Mouse (Mus musculus) limb, embryonic 15.5 days (tissue): ENCODE measurements around the gene Mrpl53. TPM values are rescaled to one million over a fixed set of nuclear protein-coding genes. Genes with fewer than 3 reads are reported as not detected.

ENCODE experiments used
- ATAC-seq: fragments of 200-750 bp; cut with Nextera tagmentation; 2 replicates; pipeline ENCODE4 v1.8.0; 2017; ENCODE audit warnings: low read depth, moderate TSS enrichment; ENCODE audit not compliant: insufficient number of reproducible peaks, low FRiP score, low TSS enrichment
- H3K27ac ChIP-seq: fragments of 300-500 bp; sonication (generic); 2 replicates; pipeline ENCODE4 v1.5.1; 2015; ENCODE audit warnings: moderate library complexity, mild to moderate bottlenecking, inconsistent platforms
- H3K27me3 ChIP-seq: fragments of 300-500 bp; sonication (generic); 2 replicates; pipeline ENCODE4 v1.6.1; 2015; ENCODE audit warnings: inconsistent platforms
- H3K36me3 ChIP-seq: fragments of 300-500 bp; sonication (generic); 2 replicates; pipeline ENCODE4 v1.6.1; 2015; ENCODE audit warnings: inconsistent platforms
- H3K4me1 ChIP-seq: fragments of 300-500 bp; sonication (generic); 2 replicates; pipeline ENCODE4 v1.6.1; 2015; ENCODE audit warnings: inconsistent platforms
- H3K4me2 ChIP-seq: fragments of 300-500 bp; sonication (generic); 2 replicates; pipeline ENCODE4 v1.6.1; 2015; ENCODE audit warnings: mild to moderate bottlenecking, inconsistent platforms
- H3K4me3 ChIP-seq: fragments of 300-500 bp; sonication (generic); 2 replicates; pipeline ENCODE4 v1.5.1; 2015; ENCODE audit warnings: mild to moderate bottlenecking, inconsistent platforms
- H3K9ac ChIP-seq: fragments of 300-500 bp; sonication (generic); 2 replicates; pipeline ENCODE4 v1.6.1; 2015; ENCODE audit warnings: inconsistent platforms
- H3K9me3 ChIP-seq: fragments of 300-500 bp; sonication (generic); 2 replicates; pipeline ENCODE4 v1.6.1; 2016; ENCODE audit warnings: inconsistent platforms
- WGBS: fragments of 180-500 bp; shearing (Covaris S2); methylation state at CpG from one replicate; pipeline ENCODE4 v1.1.7; 2015; 5-methylcytosine and 5-hydroxymethylcytosine counted together
- polyA plus RNA-seq: library from polyadenylated mRNA; unstranded; fragments of >200 nt; fragmentation: Nextera tagmentation; extraction: Ambion mirVana; gene quantifications from 2 replicates; pipeline ENCODE4 v1.2.1, GENCODE M21; 2015

Mrpl53 gene
- polyA plus RNA-seq, 1 experiment from 2014 or later, result 123 TPM

DNA sequence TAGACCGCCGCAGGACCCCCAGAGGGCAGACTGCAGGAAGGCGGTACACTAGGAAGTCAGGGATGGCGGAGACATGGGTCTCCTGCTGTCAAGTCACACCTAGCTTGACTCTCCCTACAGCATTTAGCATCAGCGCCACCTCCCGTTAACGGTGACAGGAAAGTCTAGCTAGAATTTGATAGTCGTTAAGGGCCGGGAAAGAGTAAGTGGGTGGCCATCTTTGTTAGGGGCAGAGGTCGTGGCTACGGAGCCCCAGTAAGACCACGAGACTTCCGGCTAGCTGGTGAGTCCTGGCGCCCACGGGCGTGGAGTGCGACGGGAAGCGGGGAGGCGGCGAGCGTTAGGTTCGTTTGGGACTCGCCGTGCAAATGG lies 7.5 kb upstream of the Mrpl53 start, which contains the start of the genes Ccdc142 and Gm42688:
TSS of gene Ccdc142 (plus strand) at position 286 of the 372 bp plus-strand sequence.
TSS of gene Gm42688 (plus strand) at position 302 of the 372 bp plus-strand sequence.
- Histone ChIP-seq H3K27ac (peak within 1 kb of the TSS; percentile 86), H3K36me3 (no peaks in the 10 kb centered on the region), H3K27me3 (0 out of 2 replicates have a peak, but pooled peaks cover 3% of the 10 kb centered on the region), H3K4me2 (peak within 1 kb of the TSS; percentile 93), H3K9ac (peak within 1 kb of the TSS; percentile 56), H3K4me1 (peaks cover 18% of the 10 kb centered on the region), H3K9me3 (no peaks in the 10 kb centered on the region), H3K4me3 (peak within 1 kb of the TSS; percentile 67)
- ATAC-seq, result peak; percentile 85
- under 1% methylated on average over 25 of the region's 25 CpGs for WGBS

DNA sequence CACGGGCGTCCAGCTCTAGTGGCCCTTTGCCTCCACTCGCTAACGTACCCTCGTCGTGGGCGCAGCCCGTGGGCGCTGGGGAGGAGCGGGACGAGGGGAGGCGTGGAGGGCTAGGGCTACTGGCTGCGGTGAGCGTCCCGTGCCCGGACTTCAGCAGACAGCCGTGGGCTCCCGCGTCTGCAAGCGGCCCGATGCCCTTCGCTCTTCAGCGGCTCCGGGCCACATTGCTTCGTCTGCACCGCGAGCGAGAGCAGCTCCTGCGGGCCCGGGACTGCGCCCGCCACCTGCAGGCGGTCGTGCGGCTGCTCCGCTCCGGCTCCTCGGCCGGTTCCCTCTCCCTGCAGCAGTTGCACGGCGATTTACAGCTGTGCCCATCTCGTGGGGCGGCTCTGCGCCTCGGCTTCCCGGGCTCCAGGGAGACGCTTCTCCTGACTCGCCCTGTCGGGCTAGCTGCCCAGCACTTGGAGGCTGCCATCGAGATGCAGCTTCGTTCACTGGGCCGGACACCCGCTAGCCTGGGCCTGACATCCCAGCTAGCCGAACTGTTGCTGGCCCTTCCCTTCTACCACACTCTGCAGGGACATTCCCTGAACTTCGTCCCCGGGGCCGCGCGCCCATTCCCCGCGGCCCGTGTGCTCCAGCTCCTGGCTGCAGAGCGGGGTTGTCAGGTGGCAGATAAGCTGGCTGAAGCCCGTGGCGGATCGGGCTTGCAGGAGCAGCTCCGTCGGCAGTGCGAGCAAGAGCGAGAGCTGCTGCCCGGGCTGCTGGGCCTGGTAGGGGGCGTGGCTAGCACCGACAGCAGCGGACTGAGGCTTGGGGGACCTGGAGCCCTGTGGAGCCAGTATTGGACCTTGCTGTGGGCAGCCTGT lies 6.9 kb upstream of the Mrpl53 start:
- Histone ChIP-seq H3K4me3 (peak overlapping the region; percentile 67), H3K27me3 (no peaks in the 10 kb centered on the region), H3K27ac (peak overlapping the region; percentile 86), H3K9me3 (no peaks in the 10 kb centered on the region), H3K4me2 (peak overlapping the region; percentile 93), H3K9ac (peak overlapping the region; percentile 56), H3K4me1 (peaks cover 18% of the 10 kb centered on the region), H3K36me3 (0 out of 2 replicates have a peak, but pooled peaks cover 4% of the 10 kb centered on the region)
- under 1% methylated on average over 74 of the region's 74 CpGs for WGBS
- ATAC-seq, result peak; percentile 58

DNA sequence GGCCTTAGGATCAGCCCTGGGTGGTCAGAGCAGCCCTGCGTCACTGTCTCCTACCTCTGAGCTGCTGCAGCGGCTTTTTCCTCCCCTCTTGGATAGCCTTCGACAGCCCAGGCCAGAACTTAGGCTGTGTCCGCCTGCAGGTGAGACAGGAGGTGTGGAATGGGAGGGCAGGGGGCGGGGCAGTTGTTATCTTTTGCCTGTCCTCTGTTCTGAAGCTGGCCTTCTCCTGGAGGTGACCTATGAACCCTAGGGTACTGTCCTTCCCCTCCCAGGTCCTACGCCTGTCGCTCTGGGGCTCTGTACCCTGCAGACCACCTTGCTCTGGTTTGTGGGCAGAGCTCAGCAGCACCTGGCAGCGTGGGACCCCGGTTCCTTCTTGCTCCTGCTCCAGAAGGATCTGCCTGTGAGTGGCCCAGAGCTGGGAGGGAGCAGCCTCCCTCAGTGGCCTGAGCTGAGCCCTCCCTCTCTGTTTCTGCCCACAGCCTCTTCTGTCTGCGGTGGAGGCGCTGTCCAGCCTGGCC lies 5.7 kb upstream of the Mrpl53 start:
- Histone ChIP-seq H3K4me1 (peaks cover 27% of the 10 kb centered on the region), H3K9ac (no peak overlapping the region), H3K9me3 (no peaks in the 10 kb centered on the region), H3K27me3 (no peaks in the 10 kb centered on the region), H3K27ac (no peak overlapping the region), H3K4me2 (peak overlapping the region; percentile 93), H3K4me3 (no peak overlapping the region), H3K36me3 (peaks cover 5% of the 10 kb centered on the region; the same call in 1 of the 2 replicates)
- 0 out of 2 replicates have a peak, but pooled peaks have one; percentile 4 for ATAC-seq
- 52% methylated on average over 11 of the region's 11 CpGs for WGBS

DNA sequence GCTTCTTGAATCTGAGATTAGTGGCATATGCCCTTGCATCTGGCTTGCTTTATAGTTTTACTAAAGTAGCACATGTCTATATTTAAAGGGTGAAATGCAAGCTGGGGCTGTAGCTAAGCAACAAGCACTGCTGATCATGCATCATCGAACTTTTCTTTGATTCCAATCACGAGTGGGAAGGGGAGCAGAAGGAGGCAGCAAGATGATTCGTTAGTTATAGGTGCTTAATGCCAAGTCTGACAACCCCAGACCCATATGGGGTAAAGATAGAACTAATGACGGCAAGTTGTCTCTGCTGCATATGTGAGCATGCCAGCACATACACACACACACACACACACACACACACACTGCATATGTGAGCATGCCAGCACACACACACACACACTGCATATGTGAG lies 4.7 kb upstream of the Mrpl53 start:
- Histone ChIP-seq H3K27ac (no peak overlapping the region), H3K27me3 (no peaks in the 10 kb centered on the region), H3K4me2 (no peak overlapping the region), H3K9me3 (no peaks in the 10 kb centered on the region), H3K36me3 (peaks cover 5% of the 10 kb centered on the region; the same call in 1 of the 2 replicates), H3K4me1 (peaks cover 32% of the 10 kb centered on the region), H3K4me3 (no peak overlapping the region), H3K9ac (no peak overlapping the region)
- no peak for ATAC-seq
- WGBS, result 84% methylated on average over 4 of the region's 4 CpGs

DNA sequence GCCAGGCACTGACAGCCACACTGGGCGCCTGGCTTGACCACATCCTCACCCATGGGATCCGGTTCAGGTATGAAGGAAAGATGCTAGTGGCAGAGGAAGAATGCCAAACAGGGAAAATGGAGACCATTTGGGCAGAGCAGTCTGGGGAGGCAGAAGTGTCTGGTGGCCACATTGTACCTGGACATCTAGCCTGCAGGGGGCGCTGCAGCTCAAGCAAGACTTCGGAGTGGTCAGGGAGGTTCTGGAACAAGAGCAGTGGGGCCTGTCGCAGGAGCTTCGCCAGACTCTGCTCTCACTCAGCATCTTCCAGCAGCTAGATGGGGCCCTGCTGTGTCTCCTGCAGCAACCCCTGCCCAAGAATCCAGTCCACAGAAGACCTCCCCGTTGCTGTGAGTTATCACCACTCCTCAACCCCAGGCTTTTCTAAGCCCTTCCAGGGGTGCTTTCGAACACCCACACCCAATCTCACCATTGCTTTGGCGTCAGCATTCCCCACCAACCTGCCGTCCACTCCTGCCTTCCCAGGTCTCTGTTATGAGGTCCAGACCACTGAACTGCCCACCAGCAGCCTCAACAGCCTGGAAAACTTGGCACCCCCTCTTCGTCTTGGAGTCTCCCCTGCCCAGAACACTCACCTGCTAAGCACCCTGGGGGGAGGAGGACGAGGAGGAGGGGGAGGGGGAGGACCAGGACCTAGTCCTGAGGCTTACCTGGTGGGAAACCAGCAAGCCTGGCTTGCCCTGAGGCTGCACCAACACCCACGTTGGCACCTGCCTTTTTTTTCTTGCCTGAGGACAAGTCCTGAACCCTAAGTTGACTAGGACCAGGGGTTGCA lies 1.1 kb upstream of the Mrpl53 start:
- H3K27ac ChIP-seq, result peak overlapping the region; percentile 85; the same call in 1 of the 2 replicates
- H3K4me2 ChIP-seq, result peak overlapping the region; percentile 82
- no peak overlapping the region for H3K9ac ChIP-seq
- H3K27me3 ChIP-seq, result no peaks in the 10 kb centered on the region
- ATAC-seq, result no peak
- 35% methylated on average over 13 of the region's 13 CpGs for WGBS
- H3K36me3 ChIP-seq, result peaks cover 12% of the 10 kb centered on the region; the same call in 1 of the 2 replicates
- no peaks in the 10 kb centered on the region for H3K9me3 ChIP-seq
- peak overlapping the region; percentile 89 for H3K4me3 ChIP-seq
- peaks cover 28% of the 10 kb centered on the region for H3K4me1 ChIP-seq

DNA sequence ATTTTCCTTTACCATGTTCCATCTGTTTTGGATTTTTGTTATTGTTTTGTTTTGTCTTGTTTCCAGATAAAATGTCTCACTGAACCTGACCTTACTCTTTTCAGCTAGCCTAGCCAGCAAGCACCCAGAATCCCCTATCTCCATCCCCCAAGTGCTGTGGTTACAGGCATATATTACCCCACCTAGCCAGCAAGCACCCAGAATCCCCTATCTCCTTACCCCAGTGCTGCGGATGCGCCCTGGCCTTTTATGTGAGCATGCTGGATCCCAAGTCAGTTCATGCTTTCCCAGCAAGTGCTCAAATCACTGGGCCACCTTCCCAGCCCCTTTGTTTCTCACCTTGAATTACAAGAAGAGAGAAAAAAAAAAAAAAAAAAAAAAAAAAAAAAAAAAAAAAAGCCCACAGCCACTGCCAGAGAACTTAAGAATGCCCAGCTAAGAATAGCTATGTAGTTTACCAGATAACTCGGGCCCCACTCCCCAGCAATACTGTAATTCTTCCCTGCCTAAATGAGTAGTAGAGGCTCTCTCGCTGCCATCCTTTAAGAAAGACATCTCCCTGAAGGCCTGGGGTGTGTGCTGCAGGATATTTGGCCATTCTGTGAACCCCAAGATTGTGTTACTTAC lies 2.8 kb downstream of the Mrpl53 start:
- H3K27ac ChIP-seq, result no peak overlapping the region
- no peaks in the 10 kb centered on the region for H3K9me3 ChIP-seq
- no peaks in the 10 kb centered on the region for H3K27me3 ChIP-seq
- H3K9ac ChIP-seq, result no peak overlapping the region
- H3K4me3 ChIP-seq, result no peak overlapping the region
- peaks cover 10% of the 10 kb centered on the region; the same call in 1 of the 2 replicates for H3K36me3 ChIP-seq
- H3K4me1 ChIP-seq, result peaks cover 35% of the 10 kb centered on the region
- H3K4me2 ChIP-seq, result no peak overlapping the region
- WGBS, result 91% methylated on average over 4 of the region's 4 CpGs
- ATAC-seq, result no peak

DNA sequence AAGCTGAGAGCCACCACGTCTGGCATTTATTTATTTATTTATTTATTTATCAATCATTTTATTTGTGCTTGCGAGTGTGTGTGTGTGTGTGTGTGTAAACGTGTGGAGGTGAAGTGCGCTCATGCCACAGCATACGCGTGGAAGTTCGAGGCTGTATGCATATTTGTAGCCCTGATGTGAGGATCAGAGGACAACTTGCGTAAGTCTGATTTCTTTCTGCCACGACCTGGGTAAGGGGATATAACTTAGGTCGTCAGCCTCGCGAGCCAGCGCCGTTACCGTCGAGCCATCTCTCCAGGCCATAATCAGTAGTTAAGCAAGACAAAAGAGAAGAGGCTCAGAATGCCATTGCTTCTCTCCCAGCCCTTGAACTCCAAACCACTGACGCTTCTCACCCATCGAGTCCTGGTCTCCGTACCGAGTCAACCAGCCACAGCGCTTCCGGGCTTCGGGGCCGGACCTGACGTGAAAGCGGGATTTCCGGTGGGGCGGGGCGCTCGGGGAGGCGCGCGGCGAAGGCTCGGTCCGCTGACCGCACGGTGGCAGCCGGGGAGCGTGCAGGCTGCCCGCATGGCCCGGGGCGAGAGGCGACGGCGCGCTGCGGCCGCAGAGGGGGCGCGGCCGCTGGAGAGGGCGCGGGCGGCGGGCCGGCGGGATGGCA lies 6.3 kb downstream of the Mrpl53 start, which contains the start of gene Mogs:
TSS of gene Mogs (plus strand) at position 486 of the 661 bp plus-strand sequence.
- peaks cover 37% of the 10 kb centered on the region for H3K4me1 ChIP-seq
- H3K4me3 ChIP-seq, result peak within 1 kb of the TSS; percentile 96
- H3K9me3 ChIP-seq, result no peaks in the 10 kb centered on the region
- no peaks in the 10 kb centered on the region for H3K27me3 ChIP-seq
- peak within 1 kb of the TSS; percentile 70 for H3K4me2 ChIP-seq
- WGBS, result 1% methylated on average over 58 of the region's 58 CpGs
- peak within 1 kb of the TSS; percentile 89 for H3K27ac ChIP-seq
- H3K36me3 ChIP-seq, result peaks cover 37% of the 10 kb centered on the region
- peak within 1 kb of the TSS; percentile 91 for H3K9ac ChIP-seq
- ATAC-seq, result peak; percentile 86

DNA sequence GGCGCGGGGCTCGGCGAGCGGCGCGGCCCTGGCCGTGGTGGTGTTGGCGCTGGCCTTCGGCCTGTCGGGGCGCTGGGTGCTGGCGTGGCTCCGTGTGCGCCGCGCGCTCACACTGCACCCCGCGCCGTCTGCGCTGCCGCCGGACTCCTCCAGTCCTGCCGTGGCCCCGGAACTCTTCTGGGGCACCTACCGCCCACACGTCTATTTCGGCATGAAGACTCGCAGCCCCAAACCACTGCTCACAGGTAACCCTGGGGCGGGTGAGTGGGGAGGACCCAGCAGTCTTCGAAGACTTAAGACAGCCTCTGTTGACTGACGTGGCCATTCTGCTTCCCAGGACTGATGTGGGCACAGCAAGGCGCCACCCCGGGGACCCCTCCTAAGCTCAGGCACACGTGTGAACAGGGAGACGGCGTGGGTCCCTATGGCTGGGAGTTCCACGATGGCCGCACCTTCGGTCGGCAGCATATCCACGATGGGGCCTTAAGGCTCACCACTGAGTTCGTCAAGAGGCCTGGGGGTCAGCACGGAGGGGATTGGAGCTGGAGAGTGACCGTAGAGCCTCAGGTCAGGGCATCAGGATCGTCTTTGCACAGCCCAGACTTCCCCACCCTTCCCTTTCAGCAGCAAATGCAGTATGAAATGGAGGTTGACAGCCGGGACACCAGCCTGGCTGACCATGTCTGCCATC lies 7.0 kb downstream of the Mrpl53 start:
- 1% methylated on average over 47 of the region's 48 CpGs for WGBS
- Histone ChIP-seq H3K27me3 (no peaks in the 10 kb centered on the region), H3K4me3 (peak overlapping the region; percentile 96), H3K4me1 (peaks cover 42% of the 10 kb centered on the region), H3K27ac (peak overlapping the region; percentile 89), H3K9me3 (no peaks in the 10 kb centered on the region), H3K4me2 (peak overlapping the region; percentile 70), H3K9ac (peak overlapping the region; percentile 91), H3K36me3 (peaks cover 36% of the 10 kb centered on the region)
- peak; percentile 70 for ATAC-seq

DNA sequence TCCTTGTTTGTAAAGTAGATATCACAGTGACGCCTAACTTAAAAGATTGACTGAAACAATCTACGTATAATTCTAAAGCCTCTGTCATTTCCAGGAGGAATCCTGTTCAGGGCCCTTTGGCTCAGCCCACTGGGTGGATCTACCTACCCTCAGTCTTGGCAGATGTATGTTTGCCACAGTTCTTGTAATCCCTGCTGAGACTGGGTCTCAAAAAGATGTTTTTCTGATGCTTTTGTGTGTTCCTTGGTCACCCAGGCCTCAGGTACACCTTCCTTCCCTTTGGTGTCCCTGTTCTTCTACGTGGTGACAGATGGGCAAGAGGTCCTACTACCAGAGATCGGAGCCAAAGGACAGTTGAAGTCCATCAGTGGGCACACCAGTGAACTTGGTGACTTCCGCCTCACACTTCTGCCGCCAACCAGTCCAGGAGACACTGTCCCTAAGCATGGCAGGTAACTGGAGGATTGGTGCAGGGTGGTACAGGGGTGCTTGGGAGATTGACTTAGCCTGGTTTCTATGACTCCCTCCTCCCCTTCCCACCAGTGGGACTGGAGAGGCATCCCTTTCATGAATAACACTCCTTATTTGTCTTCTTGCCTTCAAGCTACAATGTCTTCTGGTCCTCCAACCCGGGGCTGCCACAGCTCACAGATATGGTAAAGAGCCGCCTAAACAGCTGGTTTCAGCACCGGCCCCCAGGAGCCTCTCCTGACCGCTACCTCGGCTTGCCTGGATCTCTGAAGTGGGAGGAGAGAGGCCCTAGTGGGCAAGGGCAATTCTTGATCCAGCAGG lies 7.7 kb downstream of the Mrpl53 start:
- no peaks in the 10 kb centered on the region for H3K9me3 ChIP-seq
- peaks cover 43% of the 10 kb centered on the region for H3K4me1 ChIP-seq
- peak overlapping the region; percentile 96 for H3K4me3 ChIP-seq
- 74% methylated on average over 11 of the region's 11 CpGs for WGBS
- H3K9ac ChIP-seq, result peak overlapping the region; percentile 91
- no peak for ATAC-seq
- 0 out of 2 replicates have a peak overlapping the region, but pooled peaks have one; percentile 89 for H3K27ac ChIP-seq
- peaks cover 30% of the 10 kb centered on the region for H3K36me3 ChIP-seq
- no peaks in the 10 kb centered on the region for H3K27me3 ChIP-seq
- peak overlapping the region; percentile 70 for H3K4me2 ChIP-seq

DNA sequence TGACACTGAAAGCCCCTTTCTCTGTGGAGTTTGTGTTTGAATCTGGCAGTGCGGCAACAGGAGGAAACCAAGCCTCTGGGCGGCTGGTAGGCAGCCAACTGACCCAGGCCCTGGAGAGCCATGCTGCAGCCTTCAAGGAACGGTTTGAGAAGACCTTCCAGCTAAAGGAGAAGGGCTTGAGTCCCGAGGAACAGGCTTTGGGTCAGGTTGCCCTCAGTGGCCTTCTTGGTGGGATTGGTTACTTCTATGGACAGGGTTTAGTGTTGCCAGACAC lies 8.3 kb downstream of the Mrpl53 start:
- Histone ChIP-seq H3K4me2 (peak overlapping the region; percentile 70; the same call in 1 of the 2 replicates), H3K9me3 (no peaks in the 10 kb centered on the region), H3K27ac (no peak overlapping the region), H3K4me3 (peak overlapping the region; percentile 96; the same call in 1 of the 2 replicates), H3K36me3 (peaks cover 30% of the 10 kb centered on the region), H3K4me1 (peaks cover 48% of the 10 kb centered on the region), H3K27me3 (no peaks in the 10 kb centered on the region), H3K9ac (no peak overlapping the region)
- ATAC-seq, result no peak
- WGBS, result 79% methylated on average over 4 of the region's 4 CpGs
